Mouse (Mus musculus) granulocyte monocyte progenitor cell, adult 5-6 weeks (primary cell): ENCODE results near the gene Adamts9. TPM values are rescaled to one million over a fixed set of nuclear protein-coding genes. Genes with fewer than 3 reads are reported as not detected.
A peak's percentile ranks its signal among the peaks of the same experiment; 100 is the strongest.

ENCODE experiments used
- ATAC-seq: replicated peaks from 2 replicates; pipeline ENCODE4 v1.8.0; 2016; ENCODE audit warnings: mild to moderate bottlenecking, moderate TSS enrichment, inconsistent platforms; ENCODE audit not compliant: poor library complexity, severe bottlenecking
- total RNA-seq, 2 experiments: library from RNA; stranded (forward) in 1 of 2; stranded (reverse) in 1 of 2; fragments of 200-712, 200-1000 nt in 1 of 2; fragments of >200 nt in 1 of 2; fragmentation: Nextera tagmentation in 1 of 2; gene quantifications; 2 replicates each; pipeline ENCODE4 v1.2.3; 2014 to 2017

Adamts9 gene
- total RNA-seq, 2 experiments from 2014 or later = not detected

DNA sequence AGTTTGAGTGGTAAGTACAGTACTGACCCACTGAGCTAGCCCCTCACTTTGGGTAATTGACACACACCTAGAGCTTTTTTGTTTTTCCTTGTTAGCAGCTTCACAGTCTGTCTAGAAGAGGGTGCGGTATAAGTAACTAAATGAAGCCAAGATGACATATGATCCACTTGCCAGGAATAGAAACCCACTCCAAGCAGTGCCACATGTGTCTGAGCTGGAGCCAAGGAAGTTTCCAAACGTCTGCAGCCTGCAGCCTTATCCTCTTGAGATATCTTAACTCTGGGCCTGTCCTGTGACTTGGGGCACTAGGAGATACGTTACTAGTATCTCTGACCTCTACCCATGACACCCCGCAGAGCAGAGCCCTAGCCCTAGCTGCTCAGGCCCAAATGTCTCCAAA, 193.9 kb downstream of the Adamts9 start:
- no peak for ATAC-seq

GRCm38 (mm10) chr6:92743605-92744004, 199.7 kb downstream of the Adamts9 start:
- ATAC-seq = no peak

DNA sequence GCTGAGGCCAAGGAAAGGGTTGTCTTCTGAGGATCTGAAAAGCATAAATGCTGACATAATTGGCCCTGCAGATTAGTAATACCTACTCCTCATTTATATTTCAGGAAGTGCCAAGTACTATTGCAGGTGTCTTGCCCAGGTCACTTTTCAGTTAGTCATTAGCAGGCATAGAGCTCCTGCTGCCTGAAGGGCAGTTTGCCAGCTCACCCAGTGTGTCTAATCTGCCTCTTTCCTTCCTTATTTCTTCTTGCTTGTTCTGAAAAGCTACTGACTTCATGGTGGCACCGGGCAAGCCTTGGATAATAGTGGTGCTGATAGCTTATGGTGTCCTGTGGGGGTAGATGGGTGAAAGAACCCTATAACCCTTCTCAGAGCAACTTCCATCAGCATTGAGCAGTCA, 206.2 kb downstream of the Adamts9 start:
- no peak for ATAC-seq

DNA sequence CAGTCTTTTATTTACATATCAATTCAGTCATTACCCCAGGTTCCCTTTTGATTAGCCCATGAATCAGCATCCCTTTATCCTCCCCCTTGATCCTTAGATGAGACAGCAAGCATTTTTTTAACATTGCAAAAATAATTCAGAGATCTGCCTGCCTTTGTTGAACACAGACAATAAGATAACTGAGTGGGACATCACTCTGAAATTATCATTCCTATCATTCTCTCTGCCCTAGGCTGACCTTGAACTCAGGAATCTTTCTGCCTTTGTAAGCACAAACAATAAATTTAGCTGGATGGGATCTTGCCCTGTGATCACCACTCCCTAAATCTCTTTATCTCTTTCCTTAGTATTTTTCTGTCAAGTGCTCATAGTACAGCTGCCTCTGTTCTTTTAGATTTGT, 209.6 kb downstream of the Adamts9 start:
- no peak for ATAC-seq

DNA sequence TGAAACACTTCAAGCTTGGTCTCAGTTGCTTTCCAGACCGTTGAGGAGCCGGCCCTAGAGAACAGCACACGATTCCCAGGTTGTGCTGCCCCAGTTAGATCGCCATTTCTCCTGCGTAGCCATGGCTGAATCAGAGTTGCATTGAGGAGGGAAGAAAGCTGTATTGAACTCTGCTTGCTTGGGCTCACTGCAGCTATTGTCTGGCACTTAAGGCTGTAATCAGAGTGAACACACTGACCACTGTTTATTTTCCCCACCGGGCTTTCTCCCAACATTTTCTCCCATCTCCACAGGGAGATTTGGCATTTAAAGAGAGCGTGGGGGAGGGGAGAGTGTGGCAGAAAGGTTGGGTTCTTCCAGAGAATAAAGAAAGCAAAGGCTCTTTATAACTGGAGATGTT, 214.8 kb downstream of the Adamts9 start:
- ATAC-seq = no peak

DNA sequence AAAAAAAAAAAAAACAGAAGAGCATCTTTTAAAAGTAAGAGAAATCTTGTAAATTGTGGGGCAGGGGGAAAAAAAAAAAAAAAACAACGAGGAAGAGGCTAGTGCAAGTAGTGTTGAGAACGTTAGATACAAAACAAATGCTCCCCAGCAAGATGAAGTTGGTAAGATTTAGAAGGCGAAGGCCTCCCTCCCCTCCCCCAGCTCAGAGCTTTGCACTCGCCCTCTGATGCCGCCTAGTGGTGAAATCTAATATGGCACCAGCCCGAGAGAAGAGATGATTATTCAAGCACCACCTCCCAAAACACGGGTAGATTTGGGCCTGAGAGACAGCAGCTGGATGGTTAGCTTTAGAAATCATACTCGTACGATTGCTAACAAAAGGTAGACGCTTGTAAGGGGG, 215.2 kb downstream of the Adamts9 start:
- ATAC-seq = peak; percentile 79

GRCm38 (mm10) chr6:92727351-92727986, 215.8 kb downstream of the Adamts9 start:
- ATAC-seq = no peak

GRCm38 (mm10) chr6:92726121-92726520, 217.2 kb downstream of the Adamts9 start:
- ATAC-seq = no peak

GRCm38 (mm10) chr6:92724394-92724793, 218.9 kb downstream of the Adamts9 start:
- no peak for ATAC-seq

Other genes with a start within 250 kb of the Adamts9 start
- not detected in 2 replicates for gene Prickle2, start 237.3 kb downstream of the Adamts9 start, total RNA-seq (2014; fragmentation: Nextera tagmentation)
- not detected in 2 replicates for gene Prickle2, start 237.3 kb downstream of the Adamts9 start, total RNA-seq (2017)
- not detected in 2 replicates for gene A730049H05Rik, start 127.0 kb downstream of the Adamts9 start, total RNA-seq (2014; fragmentation: Nextera tagmentation)
- not detected in 2 replicates for gene A730049H05Rik, start 127.0 kb downstream of the Adamts9 start, total RNA-seq (2017)
- gene Gm15737, start 74.1 kb downstream of the Adamts9 start, total RNA-seq (2014; fragmentation: Nextera tagmentation) = not detected in 2 replicates
- not detected in 2 replicates for gene Gm15737, start 74.1 kb downstream of the Adamts9 start, total RNA-seq (2017)